In genomic region chr6:148358580-148359246, GRCm38 (mm10) we compare ENCODE assay signal across 14 mouse cellular contexts.
DNase-seq lines count a peak whose midpoint lies in the region; ATAC-seq and TF ChIP-seq lines count a peak whose summit lies in the region.
"Had no signal": no experiment of that assay in that cellular context is flagged by ENCODE, and none has a peak within 500 bp of the region (broad histone marks: within the 10 kb centered on the region; RNA-seq: fewer than 3 reads in every experiment).

No protein-coding gene starts in this region.

- no peak for ATAC-seq in lung, embryonic 14.5 days (ENCODE audit: insufficient read depth)
- peak; percentile 62 for ATAC-seq in embryonic facial prominence, embryonic 14.5 days (ENCODE audit: low read depth)
- ATAC-seq in neural tube, embryonic 12.5 days (ENCODE audit: low FRiP score, low read depth): peak; percentile 34
- ATAC-seq in monocyte, adult 5-6 weeks (replicated peaks; ENCODE audit: insufficient number of reproducible peaks, low FRiP score, low TSS enrichment, poor library complexity, severe bottlenecking): no peak

- in situ Hi-C loops in ES-E14 (cut with MboI; ENCODE audit: low sequenced_read_pairs in 2 of 2, unreplicated experiment in 2 of 2): no loop called here

- no peaks in the 10 kb centered on the region for H3K4me1 ChIP-seq in lung, embryonic 14.5 days (ENCODE audit: insufficient read depth)
- H3K4me1 ChIP-seq in ES-E14 (ENCODE audit: control insufficient read depth in 2 of 2, insufficient read depth in 2 of 2, low read length in 2 of 2, poor library complexity in 1 of 2): no peaks in the 10 kb centered on the region
- no peaks in the 10 kb centered on the region; the same call in 1 of the 2 replicates for H3K4me1 ChIP-seq in embryonic facial prominence, embryonic 14.5 days (ENCODE audit: control insufficient read depth, insufficient read depth, low read length)
- peaks cover 9% of the 10 kb centered on the region; the same call in 1 of the 2 replicates for H3K4me1 ChIP-seq in neural tube, embryonic 12.5 days

- H3K27ac ChIP-seq in lung, embryonic 14.5 days (ENCODE audit: low read depth): peak overlapping the region; percentile 42; the same call in 1 of the 2 replicates
- no peak overlapping the region for H3K27ac ChIP-seq in ES-E14 (ENCODE audit: insufficient read depth, low read depth, low read length, poor library complexity, severe bottlenecking)
- H3K27ac ChIP-seq in embryonic facial prominence, embryonic 14.5 days (replicated peaks; ENCODE audit: low read depth, low read length): peak overlapping the region; percentile 44; the same call in 1 of the 2 replicates
- H3K27ac ChIP-seq in neural tube, embryonic 12.5 days: no peak overlapping the region
- H3K27ac ChIP-seq: heart, adult 2 months; hindbrain, embryonic 15.5 days; kidney, embryonic 15.5 days had no signal

- no peaks in the 10 kb centered on the region; the same call in 1 of the 2 replicates for H3K9me3 ChIP-seq in lung, embryonic 14.5 days (ENCODE audit: low read depth, low read length)
- no peaks in the 10 kb centered on the region for H3K9me3 ChIP-seq in ES-E14 (ENCODE audit: control insufficient read depth, insufficient read depth, low read depth, low read length)
- H3K9me3 ChIP-seq in embryonic facial prominence, embryonic 14.5 days (ENCODE audit: control insufficient read depth, low read length): peaks cover 25% of the 10 kb centered on the region
- H3K9me3 ChIP-seq in neural tube, embryonic 12.5 days: no peaks in the 10 kb centered on the region
- H3K9me3 ChIP-seq: hindbrain, embryonic 15.5 days had no signal

- no peak overlapping the region for H3K4me3 ChIP-seq in lung, embryonic 14.5 days (ENCODE audit: low read depth, low read length)
- H3K4me3 ChIP-seq in ES-E14 (ENCODE audit: insufficient read depth in 1 of 2, low read depth in 1 of 2, low read length in 2 of 2, poor library complexity in 1 of 2, severe bottlenecking in 1 of 2): peak overlapping the region; percentile 66 to 68
- H3K4me3 ChIP-seq in embryonic facial prominence, embryonic 14.5 days (ENCODE audit: low read depth, low read length): no peak overlapping the region
- H3K4me3 ChIP-seq in neural tube, embryonic 12.5 days: no peak overlapping the region
- H3K4me3 ChIP-seq: heart, adult 2 months; hindbrain, embryonic 15.5 days; kidney, embryonic 15.5 days had no signal

- no peak for TF ChIP-seq CTCF in lung, embryonic 14.5 days (IDR thresholded peaks at IDR 0.05; ENCODE audit: low read depth)

- peaks cover 9% of the 10 kb centered on the region for H3K36me3 ChIP-seq in lung, embryonic 14.5 days (ENCODE audit: insufficient read depth)
- H3K36me3 ChIP-seq in ES-E14 (ENCODE audit: control insufficient read depth, insufficient read depth, low read length, poor library complexity, severe bottlenecking): peaks cover 20% of the 10 kb centered on the region
- peaks cover 21% of the 10 kb centered on the region for H3K36me3 ChIP-seq in embryonic facial prominence, embryonic 14.5 days (ENCODE audit: control insufficient read depth, insufficient read depth, low read length)
- H3K36me3 ChIP-seq in neural tube, embryonic 12.5 days: peaks cover 11% of the 10 kb centered on the region; the same call in 1 of the 2 replicates

- no peak overlapping the region for H3K9ac ChIP-seq in lung, embryonic 14.5 days
- H3K9ac ChIP-seq in ES-E14 (ENCODE audit: insufficient read depth, low read depth, low read length, poor library complexity, severe bottlenecking): peak overlapping the region; percentile 61
- H3K9ac ChIP-seq in embryonic facial prominence, embryonic 14.5 days (ENCODE audit: low read depth, low read length): no peak overlapping the region
- no peak overlapping the region for H3K9ac ChIP-seq in neural tube, embryonic 12.5 days
- H3K9ac ChIP-seq: hindbrain, embryonic 15.5 days; kidney, embryonic 15.5 days had no signal

- no peak overlapping the region for H3K4me2 ChIP-seq in lung, embryonic 14.5 days
- no peak overlapping the region for H3K4me2 ChIP-seq in embryonic facial prominence, embryonic 14.5 days (ENCODE audit: low read depth, low read length)
- H3K4me2 ChIP-seq in neural tube, embryonic 12.5 days (replicated peaks): peak overlapping the region; percentile 20
- H3K4me2 ChIP-seq: hindbrain, embryonic 15.5 days; kidney, embryonic 15.5 days had no signal

- peak; percentile 37 for DNase-seq in lung, embryonic 14.5 days
- no peak for DNase-seq in lung, postnatal 4 days
- DNase-seq in ES-E14 (ENCODE audit: low read depth, low spot score): peak; percentile 69
- DNase-seq in embryonic facial prominence, embryonic 14.5 days (ENCODE audit: low spot score): peak; percentile 40
- DNase-seq in adrenal gland, adult (ENCODE audit: inconsistent age in 2 of 2, low spot score in 1 of 2): no peak
- no peak for DNase-seq in cerebellum, adult 11 months
- DNase-seq: adrenal gland, postnatal 25 days; cerebellum, adult 9-11 months; heart, adult 2 months; thymus, postnatal 36 days had no signal

- 69% methylated on average over 8 of the region's 12 CpGs for WGBS in lung, embryonic 14.5 days
- WGBS in embryonic facial prominence, embryonic 14.5 days: 55% methylated on average over 8 of the region's 12 CpGs
- 39% methylated on average over 8 of the region's 12 CpGs for WGBS in neural tube, embryonic 12.5 days

- no peaks in the 10 kb centered on the region for H3K27me3 ChIP-seq in lung, embryonic 14.5 days (ENCODE audit: insufficient read depth, low read length)
- no peaks in the 10 kb centered on the region for H3K27me3 ChIP-seq in embryonic facial prominence, embryonic 14.5 days (replicated peaks; ENCODE audit: control insufficient read depth, insufficient read depth, low read length)
- H3K27me3 ChIP-seq in neural tube, embryonic 12.5 days (replicated peaks): no peaks in the 10 kb centered on the region
- H3K27me3 ChIP-seq: hindbrain, embryonic 15.5 days; kidney, embryonic 15.5 days had no signal

TF ChIP-seq in ES-E14, 5 proteins besides CTCF, POLR2A, EP300 and RAD21:
- TF ChIP-seq HCFC1 (IDR thresholded peaks at IDR 0.05; ENCODE audit: borderline replicate concordance, insufficient read depth, low read length) (peak; percentile 54; the same call in 1 of the 2 replicates), CHD2 (IDR thresholded peaks at IDR 0.05; ENCODE audit: low read depth, low read length) (no peak)

Comparison
In these comparisons a context has a peak if more than half of its experiments do, and no peak if none do; other contexts are left out.
1. DNase-seq: peak in lung, embryonic 14.5 days (single experiment), ES-E14 (single experiment) and embryonic facial prominence, embryonic 14.5 days (single experiment); none in lung, postnatal 4 days (0 of 2), adrenal gland, adult (0 of 2) and cerebellum, adult 11 months (single experiment).
2. ATAC-seq: peak in embryonic facial prominence, embryonic 14.5 days (single experiment) and neural tube, embryonic 12.5 days (single experiment); none in lung, embryonic 14.5 days (single experiment) and monocyte, adult 5-6 weeks (single experiment).
3. H3K27ac ChIP-seq: peak in lung, embryonic 14.5 days (single experiment) and embryonic facial prominence, embryonic 14.5 days (single experiment); none in ES-E14 (single experiment) and neural tube, embryonic 12.5 days (single experiment).
4. H3K4me3 ChIP-seq: peak in ES-E14 (2 of 2); none in lung, embryonic 14.5 days (single experiment), embryonic facial prominence, embryonic 14.5 days (single experiment) and neural tube, embryonic 12.5 days (single experiment).